ENCODE assay signal across 17 mouse cellular contexts in the genomic region with DNA sequence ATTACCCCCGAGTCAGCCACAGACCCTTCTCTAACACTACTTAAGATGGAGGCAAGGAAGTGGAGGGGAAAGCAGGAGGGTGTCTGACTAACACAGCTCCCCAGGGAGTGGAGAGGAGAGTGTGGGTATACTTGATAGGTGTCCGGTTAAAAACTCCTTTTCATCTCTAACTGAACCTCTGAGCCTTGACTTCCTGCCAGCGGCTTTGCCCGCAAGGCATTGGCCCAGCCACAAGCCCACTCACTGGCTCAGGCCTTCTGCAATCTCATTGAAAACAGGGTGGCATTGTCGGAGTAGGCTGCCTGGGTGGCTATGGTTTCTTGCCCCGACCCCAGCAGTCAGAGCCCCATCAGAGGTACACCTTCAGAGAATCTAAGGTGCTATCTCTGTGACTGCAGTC. TPM values are rescaled to one million over a fixed set of nuclear protein-coding genes. Genes with fewer than 3 reads are reported as not detected.
"Had no signal": no experiment of that assay in that cellular context is flagged by ENCODE, and none has a peak within 500 bp of the region (broad histone marks: within the 10 kb centered on the region; RNA-seq: fewer than 3 reads in every experiment).

No protein-coding gene starts in this region.

- H3K4me1 ChIP-seq: stomach, embryonic 15.5 days had no signal

- H3K9ac ChIP-seq: limb, embryonic 12.5 days; limb, embryonic 15.5 days; liver, embryonic 14.5 days; liver, postnatal 0 days; lung, embryonic 14.5 days; stomach, embryonic 15.5 days had no signal

- H3K4me3 ChIP-seq: limb, embryonic 12.5 days; limb, embryonic 15.5 days; stomach, embryonic 15.5 days had no signal

- DNase-seq: kidney, adult 9 months; kidney, postnatal 14 days; kidney, postnatal 4 days; left cerebral cortex, postnatal 4 days; liver, postnatal 0 days; lung, embryonic 14.5 days; midbrain, embryonic 14.5 days; spleen, adult 18-20 months; thymus, postnatal 25 days had no signal

- H3K27ac ChIP-seq: limb, embryonic 12.5 days; limb, embryonic 15.5 days; liver, embryonic 14.5 days; macrophage; stomach, embryonic 15.5 days had no signal

- H3K4me2 ChIP-seq: limb, embryonic 12.5 days; limb, embryonic 15.5 days; liver, embryonic 11.5 days; lung, embryonic 14.5 days; stomach, embryonic 15.5 days had no signal

- H3K27me3 ChIP-seq: limb, embryonic 12.5 days; limb, embryonic 15.5 days; stomach, embryonic 15.5 days had no signal

- H3K36me3 ChIP-seq: limb, embryonic 12.5 days; limb, embryonic 15.5 days; stomach, embryonic 15.5 days had no signal

- ATAC-seq: liver, postnatal 0 days; lung, postnatal 0 days had no signal

- H3K9me3 ChIP-seq: limb, embryonic 12.5 days; limb, embryonic 15.5 days; stomach, embryonic 15.5 days had no signal

RNA-seq across cellular contexts. Expression of gene Sema5b, which starts 20.6 kb away (rescaled TPM):
- total RNA-seq: megakaryocyte, adult 5-6 weeks had no signal
- polyA plus RNA-seq: macrophage had no signal
